Mouse (Mus musculus) liver (tissue): ENCODE results near the gene Pithd1.

Experiments
- DNase-seq: peaks from one replicate; pipeline ENCODE4 v3.0.0-alpha.2; 2020; ENCODE audit warnings: mixed read lengths

Gene Pithd1

DNA sequence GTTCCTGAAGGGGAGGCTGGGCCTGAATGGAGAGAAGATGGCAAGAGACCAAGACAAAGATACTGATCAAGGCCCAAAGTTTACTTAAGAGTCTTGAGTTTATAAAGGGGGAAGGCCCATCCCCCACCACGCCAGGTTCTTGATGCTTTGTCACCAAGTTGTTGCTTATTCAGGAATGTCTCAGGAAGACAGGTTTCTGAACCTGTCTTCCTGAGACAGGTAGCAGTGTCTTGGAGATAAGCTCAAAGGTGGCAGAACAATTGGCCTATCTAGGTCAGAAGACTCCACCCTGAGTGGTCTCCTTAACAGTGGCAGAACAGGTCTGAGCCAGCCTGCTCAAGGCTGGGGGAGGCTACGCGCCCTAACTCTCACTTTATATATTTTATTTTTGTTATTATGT is 60.2 kb downstream of the Pithd1 start:
- no peak for DNase-seq

DNA sequence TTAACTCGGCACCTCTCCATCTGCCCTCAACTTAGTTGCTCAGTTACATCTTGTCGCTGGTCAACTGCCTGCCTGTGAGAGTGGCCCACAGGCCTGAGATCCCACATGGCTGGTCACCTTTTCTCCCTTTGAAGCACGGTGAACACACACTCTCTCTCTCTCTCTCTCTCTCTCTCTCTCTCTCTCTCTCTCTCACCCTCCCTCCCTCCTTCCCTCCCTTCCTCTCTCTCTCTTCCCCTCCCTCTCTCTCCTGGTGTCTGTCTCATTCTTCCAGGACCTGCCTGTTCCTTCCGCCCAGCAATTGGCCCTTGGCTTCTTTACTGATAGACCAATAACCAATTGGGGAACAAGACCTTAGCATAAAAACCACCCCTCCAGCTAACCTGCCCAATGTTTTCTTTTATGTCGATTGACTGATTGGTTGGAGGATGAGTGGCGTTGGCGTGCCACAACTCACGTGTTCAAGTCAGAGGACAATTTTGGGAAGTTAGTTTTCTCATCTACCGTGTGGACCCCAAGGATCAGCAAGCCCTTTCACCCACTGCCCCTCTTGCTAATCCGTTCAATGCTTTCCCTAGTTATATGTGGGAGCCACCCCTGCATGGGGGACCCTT is 60.8 kb downstream of the Pithd1 start:
- DNase-seq = no peak
